Mouse (Mus musculus) embryonic facial prominence, embryonic 15.5 days (tissue): ENCODE measurements around the gene Casc3. TPM values are rescaled to one million over a fixed set of nuclear protein-coding genes. Genes with fewer than 3 reads are reported as not detected.

Experiments used
- ATAC-seq: fragments of 200-750 bp; cut with Nextera tagmentation; 2 replicates; pipeline ENCODE4 v1.8.0; 2017; ENCODE audit warnings: low read depth, moderate TSS enrichment; ENCODE audit not compliant: insufficient number of reproducible peaks, low FRiP score, low TSS enrichment
- H3K27ac ChIP-seq: fragments of 300-500 bp; sonication (generic); replicated peaks from 2 replicates; pipeline ENCODE4 v1.5.1; 2015; ENCODE audit warnings: mild to moderate bottlenecking, inconsistent platforms
- H3K27me3 ChIP-seq: fragments of 300-500 bp; sonication (generic); 2 replicates; pipeline ENCODE4 v1.6.1; 2015; ENCODE audit warnings: inconsistent platforms
- H3K36me3 ChIP-seq: fragments of 300-500 bp; sonication (generic); 2 replicates; pipeline ENCODE4 v1.6.1; 2015; ENCODE audit warnings: mild to moderate bottlenecking, inconsistent platforms
- H3K4me1 ChIP-seq: fragments of 300-500 bp; sonication (generic); 2 replicates; pipeline ENCODE4 v1.6.1; 2015; ENCODE audit warnings: inconsistent platforms
- H3K4me2 ChIP-seq: fragments of 300-500 bp; sonication (generic); replicated peaks from 2 replicates; pipeline ENCODE4 v1.6.1; 2015; ENCODE audit warnings: mild to moderate bottlenecking, inconsistent platforms
- H3K4me3 ChIP-seq: fragments of 300-500 bp; sonication (generic); replicated peaks from 2 replicates; pipeline ENCODE4 v1.5.1; 2015; ENCODE audit warnings: mild to moderate bottlenecking, inconsistent platforms
- H3K9ac ChIP-seq: fragments of 300-500 bp; sonication (generic); 2 replicates; pipeline ENCODE4 v1.6.1; 2015; ENCODE audit warnings: inconsistent platforms
- H3K9me3 ChIP-seq: fragments of 300-500 bp; sonication (generic); replicated peaks from 2 replicates; pipeline ENCODE4 v1.6.1; 2016; ENCODE audit warnings: inconsistent platforms
- WGBS: fragments of 180-500 bp; shearing (Covaris S2); methylation state at CpG from one replicate; pipeline ENCODE4 v1.1.7; 2015; 5-methylcytosine and 5-hydroxymethylcytosine counted together
- polyA plus RNA-seq: library from polyadenylated mRNA; unstranded; fragments of >200 nt; fragmentation: Nextera tagmentation; extraction: Ambion mirVana; gene quantifications from 2 replicates; pipeline ENCODE4 v1.2.1, GENCODE M21; 2015

Gene Casc3
- polyA plus RNA-seq, 1 experiment from 2014 or later, result 42.2 TPM

- H3K27me3 ChIP-seq, result no peaks in the 10 kb centered on the region
- peak overlapping the region; percentile 73; the same call in 1 of the 2 replicates for H3K27ac ChIP-seq
- no peak overlapping the region; the same call in 1 of the 2 replicates for H3K4me2 ChIP-seq
- H3K9ac ChIP-seq, result no peak overlapping the region
- H3K4me1 ChIP-seq, result peaks cover 71% of the 10 kb centered on the region
- H3K4me3 ChIP-seq, result no peak overlapping the region
- WGBS, result 21% methylated on average over 8 of the region's 9 CpGs
- H3K36me3 ChIP-seq, result peaks cover 52% of the 10 kb centered on the region
- ATAC-seq, result no peak; the same call in 1 of the 2 replicates
- H3K9me3 ChIP-seq, result no peaks in the 10 kb centered on the region
Measured at GRCm38 (mm10) chr11:98767276-98767675, 37.4 kb upstream of the Casc3 start.

- WGBS, result 6% methylated on average over 4 of the region's 4 CpGs
- H3K9ac ChIP-seq, result no peak overlapping the region
- peak overlapping the region; percentile 34 for H3K4me2 ChIP-seq
- H3K27me3 ChIP-seq, result no peaks in the 10 kb centered on the region
- ATAC-seq, result no peak
- peaks cover 48% of the 10 kb centered on the region for H3K36me3 ChIP-seq
- peaks cover 68% of the 10 kb centered on the region for H3K4me1 ChIP-seq
- H3K27ac ChIP-seq, result peak overlapping the region; percentile 73
- H3K9me3 ChIP-seq, result no peaks in the 10 kb centered on the region
- peak overlapping the region; percentile 20 for H3K4me3 ChIP-seq
Measured at GRCm38 (mm10) chr11:98767713-98768112, 37.0 kb upstream of the Casc3 start.

DNA sequence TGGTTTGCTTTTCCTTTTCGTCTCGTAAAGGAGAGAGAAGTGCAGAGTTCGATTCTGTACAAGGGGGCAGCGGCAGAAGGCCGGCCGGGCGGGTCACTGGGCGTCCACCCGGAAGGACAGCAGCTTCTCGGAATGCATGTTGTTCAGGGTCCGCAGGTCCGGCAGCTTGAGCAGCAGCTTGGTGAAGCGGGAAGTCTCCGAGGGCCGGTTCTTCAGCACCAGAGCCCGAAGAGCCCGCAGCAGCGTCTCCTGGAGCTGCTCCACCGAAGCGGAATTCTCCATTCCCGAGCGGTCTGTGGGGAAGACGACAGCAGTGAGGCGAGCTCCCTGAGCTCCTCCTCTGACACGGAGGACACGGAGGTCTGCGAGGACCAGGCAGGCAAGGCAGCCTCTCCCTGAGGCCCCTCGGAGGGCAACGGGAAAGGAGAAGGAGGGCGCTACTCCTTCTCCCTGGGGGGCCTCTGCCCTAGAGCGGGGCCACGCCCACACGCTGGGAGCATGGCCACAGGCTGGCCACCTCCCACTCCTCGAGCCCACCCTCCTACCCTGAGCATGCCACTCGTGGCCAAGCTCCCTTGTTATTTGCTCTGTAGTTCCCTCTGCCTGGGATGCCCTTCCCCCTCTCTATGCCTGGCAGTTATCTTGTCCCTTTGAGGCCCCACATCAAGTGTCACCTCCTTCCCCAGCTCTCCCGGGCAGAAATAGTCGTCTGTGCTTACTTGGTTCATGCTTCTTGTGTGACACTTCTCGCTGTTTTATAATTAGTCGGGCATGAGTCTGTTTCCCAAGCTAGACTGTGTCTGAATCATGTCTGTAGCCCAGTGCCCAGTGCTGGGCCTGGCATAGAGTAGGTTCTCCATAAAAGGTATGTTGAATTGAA is 36.3 kb upstream of the Casc3 start:
- H3K9ac ChIP-seq, result no peak overlapping the region
- peaks cover 43% of the 10 kb centered on the region for H3K36me3 ChIP-seq
- ATAC-seq, result peak; percentile 16; the same call in 1 of the 2 replicates
- H3K4me2 ChIP-seq, result peak overlapping the region; percentile 34
- H3K4me1 ChIP-seq, result peaks cover 68% of the 10 kb centered on the region
- no peaks in the 10 kb centered on the region for H3K27me3 ChIP-seq
- peak overlapping the region; percentile 20 for H3K4me3 ChIP-seq
- no peaks in the 10 kb centered on the region for H3K9me3 ChIP-seq
- 24% methylated on average over 39 of the region's 39 CpGs for WGBS
- H3K27ac ChIP-seq, result peak overlapping the region; percentile 73

DNA sequence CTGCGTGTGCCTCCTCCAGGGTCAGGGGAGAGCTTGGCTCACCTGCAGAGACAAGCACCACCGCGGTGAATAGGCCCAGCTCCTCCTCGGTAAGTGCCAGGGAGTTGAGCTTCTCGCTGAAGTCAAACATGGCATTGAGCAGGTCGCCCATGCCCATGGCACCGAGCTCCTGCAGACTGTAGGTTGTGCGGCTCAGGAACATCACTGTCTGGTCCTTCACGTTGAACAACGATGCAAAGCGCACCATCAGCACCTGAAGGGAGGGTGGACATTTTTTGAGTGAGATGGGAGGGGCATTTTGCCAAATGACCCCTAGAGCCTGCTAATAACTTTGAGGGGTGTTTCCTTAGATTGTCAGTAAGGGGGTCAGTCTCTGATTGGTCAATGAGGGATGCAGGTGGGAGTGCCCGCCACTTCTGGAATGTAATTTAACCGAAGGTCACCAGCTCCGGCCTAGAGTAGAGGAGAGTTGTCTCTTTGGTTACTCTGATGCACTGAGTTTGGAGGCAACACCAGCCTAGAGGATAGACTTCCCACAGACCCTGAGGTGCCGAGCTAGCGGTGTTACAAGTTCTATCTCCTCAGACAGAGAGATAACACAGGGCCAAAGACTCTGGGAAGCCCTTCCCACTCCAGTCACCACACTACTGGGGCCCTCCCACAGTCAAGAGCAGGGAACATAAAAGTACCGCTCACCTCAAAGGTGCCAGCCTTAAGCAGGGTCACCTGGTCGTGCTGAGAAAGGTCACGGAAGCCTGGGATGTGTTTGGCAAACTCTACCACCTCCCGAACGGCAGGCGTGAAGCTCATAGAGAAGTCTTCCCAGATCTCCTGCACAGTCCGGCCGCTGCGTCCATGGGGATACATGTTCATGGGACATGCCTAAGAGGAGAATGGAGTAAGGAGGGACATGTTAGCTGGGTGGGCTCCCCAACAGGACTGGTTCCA is 35.4 kb upstream of the Casc3 start:
- no peak for ATAC-seq
- H3K9me3 ChIP-seq, result no peaks in the 10 kb centered on the region
- H3K36me3 ChIP-seq, result peaks cover 37% of the 10 kb centered on the region
- H3K4me3 ChIP-seq, result no peak overlapping the region
- peak overlapping the region; percentile 73 for H3K27ac ChIP-seq
- H3K9ac ChIP-seq, result no peak overlapping the region
- H3K4me2 ChIP-seq, result no peak overlapping the region
- 89% methylated on average over 25 of the region's 25 CpGs for WGBS
- peaks cover 69% of the 10 kb centered on the region for H3K4me1 ChIP-seq
- H3K27me3 ChIP-seq, result no peaks in the 10 kb centered on the region

DNA sequence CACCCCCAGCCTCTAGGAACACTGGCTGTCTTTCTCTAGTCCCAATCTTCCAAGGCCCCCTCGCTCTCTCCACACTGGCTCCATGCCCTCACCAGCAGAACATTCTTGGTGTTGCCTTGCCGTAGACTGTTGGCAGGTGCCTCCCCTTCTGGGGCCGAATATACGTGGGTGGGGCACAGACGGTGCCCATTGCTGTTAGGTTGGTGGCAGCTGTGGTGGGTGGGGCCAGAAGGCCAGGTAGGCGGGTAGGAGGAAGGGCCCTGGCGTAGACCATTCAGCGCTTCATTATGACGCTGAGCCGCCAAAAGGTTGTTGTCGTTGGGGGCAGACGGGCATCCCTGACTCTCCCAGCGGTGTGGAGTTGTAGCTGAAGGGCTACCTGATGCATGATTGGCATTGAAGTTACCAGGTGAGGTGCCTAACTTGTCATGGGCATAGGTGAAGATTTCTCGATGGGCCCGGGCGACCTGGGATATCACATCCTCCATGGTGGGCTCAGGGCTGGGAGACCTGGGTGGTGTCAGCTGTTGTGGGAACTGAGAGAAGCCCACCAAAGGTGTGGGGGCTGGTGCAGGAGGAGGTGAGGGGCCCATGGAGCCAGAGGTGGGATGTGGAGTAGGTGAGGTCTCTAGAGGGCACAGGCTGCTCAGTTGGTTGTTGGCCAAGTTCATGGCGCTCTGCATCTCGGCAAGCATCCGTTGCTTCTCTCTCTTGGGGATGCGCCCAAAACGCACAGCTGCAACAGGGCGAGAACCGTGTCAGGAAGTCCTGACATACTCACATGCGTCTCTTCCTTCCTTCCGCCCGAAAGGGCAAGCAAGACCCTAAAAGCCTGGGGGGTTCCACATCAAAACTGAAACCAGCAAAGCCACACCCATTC is 34.4 kb upstream of the Casc3 start:
- Histone ChIP-seq H3K27ac (no peak overlapping the region), H3K4me1 (peaks cover 69% of the 10 kb centered on the region), H3K4me2 (no peak overlapping the region), H3K27me3 (no peaks in the 10 kb centered on the region), H3K9me3 (no peaks in the 10 kb centered on the region), H3K4me3 (no peak overlapping the region), H3K36me3 (peaks cover 27% of the 10 kb centered on the region), H3K9ac (no peak overlapping the region)
- no peak for ATAC-seq
- WGBS, result 91% methylated on average over 26 of the region's 26 CpGs

DNA sequence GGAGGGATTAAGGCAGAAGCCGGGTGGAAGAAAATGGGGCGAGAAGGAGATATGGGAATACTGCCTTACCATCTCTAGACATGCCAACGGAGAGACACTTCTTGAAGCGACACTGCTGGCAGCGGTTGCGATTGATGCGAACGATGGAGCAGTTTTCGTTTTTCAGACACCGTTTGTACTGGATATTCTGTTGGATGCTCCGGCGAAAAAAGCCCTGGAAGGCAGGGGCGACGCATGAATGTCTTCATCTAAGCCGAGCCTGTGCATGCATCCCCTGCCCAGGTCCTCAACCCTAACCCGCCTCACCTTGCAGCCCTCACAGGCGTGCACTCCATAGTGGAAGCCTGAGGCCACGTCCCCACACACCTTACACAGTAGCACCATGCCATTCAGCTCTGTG is 33.6 kb upstream of the Casc3 start:
- peaks cover 25% of the 10 kb centered on the region for H3K36me3 ChIP-seq
- peaks cover 69% of the 10 kb centered on the region for H3K4me1 ChIP-seq
- H3K9me3 ChIP-seq, result no peaks in the 10 kb centered on the region
- no peak overlapping the region for H3K9ac ChIP-seq
- no peaks in the 10 kb centered on the region for H3K27me3 ChIP-seq
- no peak overlapping the region for H3K4me3 ChIP-seq
- whole genome bisulfite sequencing, result 88% methylated on average over 18 of the region's 18 CpGs
- ATAC-seq, result no peak
- no peak overlapping the region for H3K27ac ChIP-seq
- no peak overlapping the region for H3K4me2 ChIP-seq

GRCm38 (mm10) chr11:98771844-98772525 is 32.7 kb upstream of the Casc3 start:
- H3K36me3 ChIP-seq, result peaks cover 25% of the 10 kb centered on the region
- H3K9me3 ChIP-seq, result no peaks in the 10 kb centered on the region
- H3K27ac ChIP-seq, result no peak overlapping the region
- H3K4me2 ChIP-seq, result no peak overlapping the region
- no peak overlapping the region for H3K4me3 ChIP-seq
- 90% methylated on average over 11 of the region's 11 CpGs for WGBS
- ATAC-seq, result no peak
- H3K27me3 ChIP-seq, result no peaks in the 10 kb centered on the region
- H3K4me1 ChIP-seq, result peaks cover 69% of the 10 kb centered on the region
- H3K9ac ChIP-seq, result no peak overlapping the region

DNA sequence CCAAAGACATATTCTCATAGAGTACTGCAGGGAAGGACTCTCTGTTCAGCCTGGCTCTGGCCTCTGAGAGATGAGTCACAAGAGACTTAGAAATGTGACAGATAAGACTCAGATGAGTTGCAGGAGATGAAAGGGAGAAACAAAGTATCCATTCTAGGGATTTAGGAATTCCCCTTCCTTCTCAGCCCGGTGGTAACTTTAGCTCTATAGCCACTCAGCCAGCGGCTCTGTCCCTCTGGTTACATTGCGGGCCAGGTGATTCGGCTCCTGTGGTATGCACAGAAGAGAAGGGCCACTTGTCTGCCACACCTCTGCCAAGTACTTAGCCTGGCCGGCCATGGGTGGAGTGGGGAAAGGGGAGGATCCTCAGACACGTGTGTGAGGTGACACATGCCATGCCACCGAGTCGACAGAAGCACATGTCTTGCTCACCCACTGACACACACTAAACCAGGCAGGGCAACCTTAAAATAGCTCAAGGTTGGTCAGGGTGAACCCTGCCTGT is 32.0 kb upstream of the Casc3 start:
- Histone ChIP-seq H3K4me3 (no peak overlapping the region), H3K9me3 (no peaks in the 10 kb centered on the region), H3K36me3 (peaks cover 25% of the 10 kb centered on the region), H3K4me2 (no peak overlapping the region), H3K9ac (no peak overlapping the region), H3K27ac (peak overlapping the region; percentile 52), H3K27me3 (no peaks in the 10 kb centered on the region), H3K4me1 (peaks cover 66% of the 10 kb centered on the region)
- no peak for ATAC-seq
- 64% methylated on average over 8 of the region's 8 CpGs for WGBS

GRCm38 (mm10) chr11:98773635-98774295 is 30.9 kb upstream of the Casc3 start:
- Histone ChIP-seq H3K9me3 (no peaks in the 10 kb centered on the region), H3K4me2 (peak overlapping the region; percentile 78), H3K27ac (peak overlapping the region; percentile 79), H3K4me1 (peaks cover 59% of the 10 kb centered on the region), H3K4me3 (peak overlapping the region; percentile 36), H3K9ac (peak overlapping the region; percentile 33; the same call in 1 of the 2 replicates), H3K36me3 (peaks cover 20% of the 10 kb centered on the region), H3K27me3 (no peaks in the 10 kb centered on the region)
- ATAC-seq, result peak; percentile 83
- WGBS, result under 1% methylated on average over 37 of the region's 37 CpGs
